Mouse (Mus musculus): ENCODE data around the gene Ppm1b.
A peak's percentile ranks its signal among the peaks of the same experiment; 100 is the strongest.

Ppm1b gene

DNA sequence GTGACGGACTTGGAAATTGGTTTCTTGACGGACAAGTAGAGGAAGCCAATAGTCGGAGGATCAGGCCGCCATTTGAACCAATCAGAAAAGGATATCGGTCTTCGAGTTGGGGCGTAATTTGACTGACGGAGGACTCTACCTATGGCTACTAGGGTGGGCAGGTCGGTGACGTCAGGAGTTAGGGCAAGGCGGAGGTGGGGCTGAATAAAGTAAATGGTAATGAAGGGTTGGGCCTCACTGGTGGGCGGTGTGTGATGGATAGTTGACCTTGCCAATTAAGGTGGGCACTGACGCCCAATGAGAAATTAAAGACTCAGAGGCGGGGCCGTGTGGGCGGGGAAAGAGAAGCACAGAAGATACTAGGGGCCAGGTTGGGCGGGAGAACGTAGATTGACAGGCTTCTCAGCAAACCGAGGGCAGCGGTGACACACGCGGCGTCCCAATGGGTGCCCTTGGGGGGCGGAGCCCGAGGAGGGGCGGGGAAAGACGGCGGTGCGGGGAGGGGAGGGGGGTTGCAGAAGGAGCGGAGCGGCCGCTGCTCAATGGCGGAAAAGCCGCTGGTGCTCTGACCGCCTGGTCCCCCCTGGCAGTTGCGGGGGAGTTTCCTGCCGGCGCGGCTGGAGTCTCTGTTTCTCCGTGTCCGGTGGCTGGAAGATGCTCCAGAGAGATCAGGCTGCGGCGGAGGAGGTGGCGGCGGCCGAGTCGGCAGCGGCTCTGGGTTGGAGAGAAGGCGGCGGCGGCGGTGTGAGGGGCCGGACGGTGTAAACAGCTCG, 1.1 kb downstream of the Ppm1b start:
- DNase-seq (ENCODE audit: low read depth, low spot score): peak; percentile 100

DNA sequence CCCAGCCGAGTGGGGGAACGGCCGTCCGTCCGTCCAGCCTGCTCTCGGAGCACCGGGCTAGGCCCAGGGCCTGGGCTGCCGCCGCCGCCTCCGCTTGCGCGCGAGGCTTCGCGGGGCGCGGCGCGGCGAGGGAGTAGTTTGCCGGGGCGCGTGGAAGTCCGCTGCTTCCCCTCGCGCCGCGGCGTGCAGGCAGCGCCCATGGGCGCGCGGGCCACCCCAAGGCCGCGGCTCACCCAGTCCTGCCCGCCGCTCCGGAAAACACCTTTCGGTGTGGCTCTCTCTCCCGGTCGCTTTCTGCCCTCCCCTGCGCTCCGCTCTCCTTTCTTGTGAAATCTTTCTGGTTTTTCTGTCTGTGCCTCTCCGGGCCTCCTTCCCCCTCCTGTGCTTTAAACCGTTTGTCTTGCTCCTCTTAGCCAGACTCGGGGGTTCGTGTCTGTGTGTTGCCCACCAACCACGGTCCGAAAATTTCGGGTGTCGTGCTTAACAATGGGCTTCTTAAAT, 1.9 kb downstream of the Ppm1b start:
- no peak for DNase-seq (ENCODE audit: low read depth, low spot score)

DNA sequence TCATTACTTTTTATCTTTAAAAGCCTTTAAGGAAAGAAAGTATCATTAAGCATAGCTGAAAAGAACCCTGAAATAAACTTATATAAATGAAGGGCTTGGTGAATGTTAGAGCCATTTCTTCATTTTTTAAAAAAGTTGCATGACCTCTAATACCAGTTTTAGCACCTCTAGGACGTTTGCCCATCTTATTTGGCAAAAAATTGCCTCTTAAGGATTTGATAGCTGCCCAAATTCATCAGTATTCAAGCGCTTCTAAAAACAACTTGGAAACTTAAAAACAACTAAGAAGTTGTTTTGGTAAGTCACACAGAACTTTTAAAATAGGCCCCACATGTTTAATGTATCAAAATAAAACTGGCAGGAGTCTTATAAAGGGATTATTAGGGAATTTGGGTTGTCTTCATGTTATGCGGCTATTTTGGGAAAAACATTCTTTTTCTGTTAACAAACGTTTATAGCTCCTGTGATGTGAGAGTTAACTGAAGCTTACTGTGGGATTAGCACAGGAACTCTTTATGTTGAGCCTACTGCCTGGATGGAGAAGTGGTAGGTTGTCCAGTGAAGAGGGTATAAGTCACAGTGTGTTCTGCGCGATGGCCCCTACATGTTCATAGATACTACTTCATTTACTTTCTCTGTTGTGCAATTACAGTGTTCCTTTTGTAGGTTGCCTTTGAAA, 2.6 kb downstream of the Ppm1b start:
- no peak for DNase-seq (ENCODE audit: low read depth, low spot score)

DNA sequence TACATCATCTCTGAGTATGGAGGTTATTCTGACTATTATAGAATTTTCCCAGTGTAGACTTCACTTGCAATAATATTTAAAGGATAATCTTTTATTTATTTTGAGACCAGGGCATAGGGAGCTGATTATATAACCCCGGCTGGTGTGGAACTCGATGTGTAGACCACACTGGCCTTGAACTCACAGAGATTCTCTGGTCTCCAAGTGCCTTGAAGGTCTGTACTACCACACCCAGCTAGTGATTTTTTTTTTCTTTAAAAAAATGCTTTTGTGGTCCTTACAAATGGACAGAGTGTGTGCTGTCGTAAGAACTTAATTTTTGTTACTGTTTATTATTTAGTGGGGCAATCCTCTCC, 3.1 kb downstream of the Ppm1b start:
- no peak for DNase-seq (ENCODE audit: low read depth, low spot score)

DNA sequence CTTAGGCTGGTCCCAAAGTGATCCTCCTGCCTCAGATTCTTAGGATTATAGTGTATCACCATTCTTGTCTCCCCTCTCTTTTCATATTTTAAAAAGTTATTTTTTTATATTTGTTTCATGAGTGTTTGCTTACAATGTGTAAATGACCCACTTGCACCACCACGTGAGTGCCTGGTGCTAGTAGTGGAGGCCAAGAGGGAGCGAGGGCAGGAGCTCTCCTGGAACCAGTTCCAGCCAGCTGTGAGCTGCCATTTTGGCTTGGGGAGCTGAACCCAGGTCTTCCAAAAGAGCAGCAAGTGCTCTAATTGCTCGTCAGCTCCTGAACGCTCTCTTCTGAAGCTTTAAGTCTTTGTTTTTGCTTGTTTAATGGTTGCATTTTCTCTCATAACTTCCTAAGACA, 3.6 kb downstream of the Ppm1b start:
- DNase-seq (ENCODE audit: low read depth, low spot score): no peak

DNA sequence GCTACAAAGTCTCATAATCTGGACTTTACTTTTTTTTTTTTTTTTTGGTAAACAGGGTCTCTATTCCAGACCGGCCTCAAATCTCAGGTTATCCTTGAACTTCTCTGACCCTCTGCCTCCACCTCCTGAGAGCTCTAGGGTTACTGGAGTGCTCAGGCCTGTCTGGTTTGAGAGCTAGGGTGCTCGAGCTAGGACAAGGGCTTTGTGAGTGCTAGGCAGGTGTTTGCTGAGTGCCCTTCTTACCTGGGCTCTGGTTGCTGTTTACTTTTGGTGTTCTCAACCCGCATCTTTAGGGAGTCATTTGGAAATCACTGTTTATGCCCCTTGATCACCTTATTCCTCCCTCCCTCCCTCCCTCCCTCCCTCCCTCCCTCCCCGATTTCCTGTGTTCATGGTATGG, 5.5 kb downstream of the Ppm1b start:
- no peak for DNase-seq (ENCODE audit: low read depth, low spot score)

DNA sequence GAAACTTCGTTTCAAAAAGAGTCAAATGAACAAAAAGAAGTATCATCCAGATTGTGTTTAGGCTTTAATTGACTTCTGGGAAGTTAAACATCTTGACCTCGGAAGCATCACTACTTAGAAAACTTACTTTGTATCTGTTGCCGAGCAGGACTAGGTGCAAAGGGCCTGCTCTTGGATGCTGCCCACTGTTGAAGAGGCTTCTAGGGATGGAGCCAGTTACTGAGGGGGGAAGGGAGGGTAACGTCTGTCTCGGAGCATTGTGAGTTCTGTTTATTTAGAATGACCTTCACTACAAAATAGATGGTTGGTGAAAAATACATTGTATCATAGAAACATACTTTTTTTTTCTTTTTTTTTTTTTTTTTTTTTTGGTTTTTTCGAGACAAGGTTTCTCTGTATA, 7.1 kb downstream of the Ppm1b start:
- DNase-seq (ENCODE audit: low read depth, low spot score): no peak

DNA sequence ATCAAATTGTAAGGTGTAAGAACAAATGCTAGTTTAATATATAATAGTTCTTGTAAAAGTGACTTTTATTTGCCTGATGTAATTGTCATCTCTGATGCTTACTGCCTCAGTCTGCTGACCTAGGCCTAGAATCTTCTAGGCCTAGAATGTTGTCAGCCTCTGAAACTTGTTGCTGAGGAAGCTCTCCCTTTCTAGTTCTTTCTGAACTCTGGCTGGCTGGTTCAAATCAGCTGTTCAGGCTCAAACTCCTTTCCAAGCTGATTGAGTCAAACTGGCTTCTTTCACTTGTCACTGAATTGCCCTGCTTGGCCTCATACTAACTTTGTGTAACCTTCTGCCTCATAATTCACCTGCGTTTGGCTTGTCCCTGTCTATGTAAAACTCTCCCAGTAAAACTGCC, 9.7 kb downstream of the Ppm1b start:
- DNase-seq (ENCODE audit: low read depth, low spot score): no peak

DNA sequence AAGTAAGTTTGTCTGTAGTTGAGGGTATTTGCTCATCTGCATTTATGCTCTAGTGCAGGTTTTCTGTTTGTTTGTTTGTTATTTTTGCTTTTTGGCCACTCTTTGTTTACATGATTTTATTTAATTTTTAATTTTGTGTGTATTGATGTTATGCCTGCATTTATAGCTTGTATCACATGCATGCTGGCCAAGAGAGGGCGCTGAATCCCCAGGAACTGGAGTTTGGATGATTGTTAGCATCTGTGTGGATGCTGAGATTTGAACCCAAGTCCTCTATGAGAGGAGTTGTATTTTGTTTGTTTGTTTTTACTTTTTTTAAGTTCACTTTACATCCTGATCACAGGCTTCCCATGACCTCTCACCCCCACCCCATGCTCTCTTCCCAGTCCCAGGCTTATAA, 10.5 kb downstream of the Ppm1b start:
- DNase-seq (ENCODE audit: low read depth, low spot score): no peak

DNA sequence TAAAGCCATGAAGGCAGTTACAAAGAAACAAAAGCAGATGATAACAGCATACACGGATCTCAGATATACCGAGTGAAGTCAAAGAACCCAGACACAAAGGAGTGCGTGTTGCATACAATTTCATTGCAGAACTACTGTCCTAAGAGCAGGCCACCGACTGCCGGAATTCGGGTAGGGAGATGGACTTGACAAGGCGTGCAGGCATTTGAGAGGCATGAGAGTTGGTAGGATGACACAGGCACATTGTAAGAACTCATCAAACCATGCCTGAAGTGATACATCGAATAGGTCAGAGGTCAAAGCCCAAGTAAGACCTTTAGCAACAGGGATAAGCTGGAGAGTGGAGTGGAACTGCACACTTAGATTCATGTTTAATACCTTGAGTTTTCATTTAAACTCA, 13.4 kb downstream of the Ppm1b start:
- no peak for DNase-seq (ENCODE audit: low read depth, low spot score)

DNA sequence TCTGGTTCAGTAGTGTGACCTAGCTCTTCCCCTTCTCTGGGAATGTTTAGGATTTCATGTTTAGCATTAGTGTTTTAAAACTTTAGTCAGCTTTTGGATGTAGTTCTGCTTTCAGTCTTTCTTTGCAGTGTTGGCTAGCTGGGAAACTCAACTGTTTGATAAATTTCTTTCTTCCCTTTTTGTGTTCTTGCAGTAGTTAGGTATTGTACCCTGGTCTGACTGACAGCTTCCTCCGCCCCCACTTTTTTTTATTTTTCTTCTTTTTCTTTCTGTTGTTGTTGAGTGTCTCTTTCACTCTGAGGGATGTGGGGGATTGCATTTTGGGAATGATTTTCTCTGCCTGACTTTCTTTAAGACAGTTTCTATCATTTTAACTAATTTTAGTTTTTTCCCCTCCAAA, 25.2 kb downstream of the Ppm1b start:
- no peak for DNase-seq (ENCODE audit: low read depth, low spot score)

DNA sequence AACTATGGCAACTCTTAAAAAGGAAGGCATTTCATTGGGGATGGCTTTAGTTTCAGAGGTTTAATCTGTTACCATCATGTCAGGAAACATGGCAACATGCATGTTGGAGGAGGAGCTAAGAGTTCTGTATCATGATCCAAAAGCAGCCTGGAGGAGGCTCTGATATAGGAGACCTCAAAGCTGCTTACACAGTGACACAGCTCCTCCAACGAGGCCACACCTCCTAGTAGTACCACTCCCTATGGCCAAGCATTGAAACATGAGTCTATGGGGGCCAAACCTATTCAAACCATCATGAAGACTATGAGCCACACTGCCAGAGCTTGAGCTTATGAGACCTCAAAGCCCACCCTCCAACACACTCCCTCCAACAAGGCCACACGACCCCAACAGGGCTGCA, 26.2 kb downstream of the Ppm1b start:
- DNase-seq (ENCODE audit: low read depth, low spot score): no peak

DNA sequence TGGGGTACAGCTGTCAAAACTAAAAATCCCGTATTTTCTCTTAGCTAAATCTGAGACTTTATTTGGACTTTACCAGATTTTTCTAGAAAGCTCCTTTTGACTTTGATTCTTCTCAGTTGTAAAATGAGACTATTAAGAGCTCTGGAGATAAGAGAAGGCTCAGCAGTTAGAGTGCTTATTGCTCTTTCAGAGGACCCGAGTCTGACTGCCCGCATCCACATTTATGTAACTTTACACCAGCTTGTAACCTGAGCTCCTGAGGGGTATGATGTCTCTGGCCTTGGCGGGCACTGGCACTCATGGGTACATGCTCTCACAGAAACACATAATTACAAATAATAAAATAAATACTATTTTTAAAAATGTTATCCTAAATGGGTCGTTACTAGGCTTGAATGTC, 29.8 kb downstream of the Ppm1b start:
- no peak for DNase-seq (ENCODE audit: low read depth, low spot score)

DNA sequence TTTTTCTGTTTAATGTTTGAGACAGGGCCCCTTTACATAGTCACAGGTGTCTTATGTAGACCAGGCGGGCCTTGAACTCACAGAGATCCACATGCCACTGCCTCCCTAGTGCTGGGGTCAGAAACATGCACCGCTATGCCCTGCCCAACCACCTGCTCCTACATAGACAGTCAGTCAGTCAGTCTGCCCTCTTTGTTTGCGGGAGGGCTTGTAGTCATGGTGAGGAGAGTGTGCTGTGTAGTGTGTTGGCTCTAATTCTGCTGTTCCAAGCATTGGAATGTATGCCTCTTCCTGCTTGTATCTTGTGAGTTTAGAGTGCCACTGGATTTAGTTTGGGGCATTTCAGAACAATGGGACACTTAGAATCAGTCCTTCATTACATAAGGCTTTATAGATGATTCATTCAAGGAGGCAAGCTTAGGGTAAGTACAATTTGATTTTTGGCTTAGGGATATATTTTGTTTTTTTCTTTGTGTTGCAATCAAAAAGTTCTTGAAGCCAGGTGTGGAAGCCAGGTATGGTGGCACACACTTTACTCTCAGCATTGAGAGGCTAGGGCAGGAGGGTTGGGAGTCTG, 31.4 kb downstream of the Ppm1b start:
- DNase-seq (ENCODE audit: low read depth, low spot score): no peak

DNA sequence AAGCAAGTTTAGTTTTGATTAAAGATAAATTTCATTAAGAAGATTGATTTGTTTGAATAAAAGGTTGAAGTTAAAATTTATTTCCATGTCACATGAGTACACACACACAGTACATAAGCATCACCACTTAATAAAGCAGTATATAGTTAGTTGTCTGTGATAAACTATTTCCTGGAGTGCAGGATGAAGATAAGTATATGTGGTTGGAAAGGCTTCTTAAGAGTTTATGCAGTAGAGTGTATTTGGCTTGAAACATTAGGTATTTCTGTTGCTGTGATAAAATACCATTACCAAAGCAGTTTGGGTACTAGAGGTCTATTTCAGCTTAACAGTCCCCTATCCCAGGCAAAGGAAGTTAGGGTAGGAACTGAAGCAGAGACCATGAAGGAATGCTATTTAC, 32.0 kb downstream of the Ppm1b start:
- DNase-seq (ENCODE audit: low read depth, low spot score): no peak

DNA sequence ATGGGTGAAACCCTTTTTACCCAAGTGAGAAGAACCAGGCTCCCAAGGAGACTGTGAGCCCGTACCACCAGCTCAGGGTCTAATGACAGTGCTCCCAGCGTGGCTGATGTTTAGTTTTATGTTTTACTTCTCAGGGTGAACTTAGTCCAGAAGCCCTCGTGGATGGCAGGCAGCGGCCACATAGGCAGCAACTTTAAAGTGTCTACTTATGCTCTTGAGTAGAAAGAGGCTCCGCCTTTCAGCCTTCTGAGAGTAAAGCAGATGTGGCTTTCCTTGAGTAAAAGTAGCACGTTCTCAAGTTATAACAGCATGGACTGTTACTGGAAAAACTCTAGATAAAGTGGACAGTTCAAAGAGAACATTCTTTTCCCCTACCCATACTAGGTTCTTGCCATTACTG, 39.3 kb downstream of the Ppm1b start:
- no peak for DNase-seq (ENCODE audit: low read depth, low spot score)

DNA sequence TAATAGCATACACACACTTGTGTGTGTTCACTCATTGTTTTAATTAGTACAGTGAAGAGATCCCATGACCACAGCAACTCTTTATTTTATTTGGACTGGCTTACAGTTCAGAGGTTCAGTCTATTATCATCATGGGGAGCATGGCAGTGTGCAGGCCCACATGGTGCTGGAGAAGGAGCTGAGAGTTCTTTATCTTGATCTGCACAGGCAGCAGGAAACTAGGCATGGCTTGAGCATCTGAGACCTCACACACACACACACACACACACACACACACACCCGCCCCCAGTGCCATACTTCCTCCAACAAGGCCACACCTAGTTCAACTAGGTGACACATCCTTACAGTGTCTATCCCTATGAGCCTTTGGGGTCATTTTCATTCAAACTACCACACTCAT, 41.1 kb downstream of the Ppm1b start:
- DNase-seq (ENCODE audit: low read depth, low spot score): no peak

DNA sequence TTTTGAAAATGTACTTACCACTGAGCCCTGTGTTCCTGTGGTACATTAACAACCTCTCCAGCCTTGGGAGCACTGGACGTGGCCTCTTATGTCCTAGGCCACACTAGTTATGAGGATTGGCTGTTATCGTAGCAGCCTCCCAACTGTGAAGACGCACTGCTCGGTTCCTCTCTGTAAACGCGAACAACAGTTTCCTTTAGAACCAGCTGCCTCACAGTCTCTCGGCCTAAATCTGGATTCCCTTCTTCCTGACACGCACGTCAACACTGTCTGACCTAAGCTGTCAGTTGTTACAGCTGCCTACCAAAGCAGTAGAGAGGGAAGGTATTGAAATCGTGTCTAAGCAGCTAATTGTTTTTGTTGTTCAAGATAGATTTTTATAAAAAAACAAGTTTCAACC, 43.1 kb downstream of the Ppm1b start:
- no peak for DNase-seq (ENCODE audit: low read depth, low spot score)

DNA sequence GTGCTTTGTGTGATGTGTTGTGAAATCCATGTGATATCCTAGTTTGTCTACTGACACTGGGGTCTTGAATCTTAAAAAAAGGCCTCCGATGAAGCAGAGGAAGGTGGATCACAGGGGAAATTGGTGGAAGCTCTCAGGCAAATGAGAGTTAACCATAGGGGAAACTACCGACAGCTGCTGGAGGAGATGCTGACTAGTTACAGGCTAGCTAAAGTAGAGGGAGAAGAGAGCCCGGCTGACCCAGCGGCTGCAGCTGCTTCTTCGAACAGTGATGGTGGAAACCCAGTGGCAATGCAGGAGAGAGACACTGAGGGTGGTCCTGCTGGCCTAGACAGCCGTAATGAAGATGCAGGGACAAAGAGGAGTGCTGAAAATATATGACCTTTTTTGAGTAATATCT, 56.9 kb downstream of the Ppm1b start:
- no peak for DNase-seq (ENCODE audit: low read depth, low spot score)

DNA sequence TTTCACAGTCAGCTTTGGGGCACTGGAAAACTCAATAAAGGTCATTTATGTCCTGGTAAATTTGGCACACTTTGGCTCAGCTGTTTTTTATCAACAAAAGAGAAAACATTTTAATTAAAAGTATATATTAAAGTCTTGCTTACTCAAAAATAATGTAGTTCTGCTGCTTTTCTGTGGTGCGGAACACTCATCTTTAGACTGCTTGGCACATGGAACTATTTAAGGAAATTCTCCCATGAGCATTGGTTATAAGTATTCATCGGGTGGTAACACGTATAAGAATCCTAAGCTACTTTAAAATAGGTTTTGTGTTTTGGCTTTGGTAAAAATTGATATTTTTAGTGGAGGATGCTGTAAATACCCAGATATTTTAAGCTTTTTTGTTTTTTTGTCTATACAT, 58.1 kb downstream of the Ppm1b start:
- no peak for DNase-seq (ENCODE audit: low read depth, low spot score)

DNA sequence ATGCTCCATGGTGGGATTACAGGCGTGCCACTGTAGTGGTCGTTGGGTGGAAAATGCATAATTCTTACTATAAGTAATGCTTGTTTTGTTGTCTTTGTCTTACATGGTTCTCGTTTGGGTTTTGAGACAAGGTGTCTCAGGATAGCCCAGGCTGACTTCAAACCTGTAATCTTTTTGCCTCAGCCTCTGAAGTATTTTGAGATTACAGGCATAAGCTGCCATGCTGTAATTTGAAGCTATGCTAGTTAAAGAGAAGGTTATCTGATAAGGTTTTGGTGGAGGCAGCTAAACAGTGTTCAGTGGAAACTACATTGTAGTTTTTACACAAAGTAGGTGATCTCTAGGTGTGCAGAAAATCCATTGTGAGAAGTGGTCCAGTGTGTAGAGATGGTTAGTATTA, 61.8 kb downstream of the Ppm1b start:
- DNase-seq (ENCODE audit: low read depth, low spot score): no peak

DNA sequence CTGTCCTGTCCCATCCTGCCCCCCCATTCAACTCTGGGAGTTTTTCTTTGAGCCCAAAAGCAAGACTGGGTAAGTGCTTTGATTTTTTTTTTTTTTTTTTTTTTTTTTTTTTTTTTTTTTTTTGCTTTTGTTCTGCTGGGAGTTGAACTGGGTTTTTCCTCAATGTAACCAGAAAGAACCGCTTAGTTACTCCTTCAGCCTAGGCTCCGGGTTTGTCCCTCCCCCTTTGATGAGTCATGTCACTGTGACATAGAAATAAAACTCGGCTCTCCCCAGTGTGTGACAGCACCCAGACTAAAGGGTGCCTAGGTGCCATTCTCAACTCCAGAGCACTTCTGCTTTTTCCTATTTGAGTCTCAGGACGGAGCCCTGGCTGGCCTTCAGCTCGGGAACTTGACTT, 62.3 kb downstream of the Ppm1b start:
- no peak for DNase-seq (ENCODE audit: low read depth, low spot score)

DNA sequence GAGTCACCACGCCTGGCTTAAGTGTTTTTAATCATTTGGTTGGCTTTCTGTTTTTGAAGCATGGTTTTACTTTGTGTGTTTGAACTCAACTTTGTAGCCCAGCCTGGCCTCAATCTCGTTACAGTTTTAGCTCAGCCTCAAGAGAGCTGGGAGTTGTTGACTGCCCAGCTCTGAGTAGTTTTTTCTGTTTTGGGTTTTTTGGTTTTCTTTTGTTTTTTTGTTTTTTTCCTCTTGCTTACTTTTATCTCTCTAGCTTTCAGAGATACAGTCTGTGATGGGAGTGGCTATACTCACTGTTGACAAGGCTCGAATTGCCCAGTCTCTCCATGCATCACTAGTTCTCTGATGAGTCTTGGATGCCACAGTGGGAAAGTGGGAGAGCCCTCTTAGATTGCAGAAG, 63.8 kb downstream of the Ppm1b start:
- no peak for DNase-seq (ENCODE audit: low read depth, low spot score)
